Mouse (Mus musculus): ENCODE data around the gene Ehbp1. TPM values are rescaled to one million over a fixed set of nuclear protein-coding genes. Genes with fewer than 3 reads are reported as not detected.

Ehbp1 gene
- polyA plus RNA-seq, 1 experiment: 2.2 TPM

DNA sequence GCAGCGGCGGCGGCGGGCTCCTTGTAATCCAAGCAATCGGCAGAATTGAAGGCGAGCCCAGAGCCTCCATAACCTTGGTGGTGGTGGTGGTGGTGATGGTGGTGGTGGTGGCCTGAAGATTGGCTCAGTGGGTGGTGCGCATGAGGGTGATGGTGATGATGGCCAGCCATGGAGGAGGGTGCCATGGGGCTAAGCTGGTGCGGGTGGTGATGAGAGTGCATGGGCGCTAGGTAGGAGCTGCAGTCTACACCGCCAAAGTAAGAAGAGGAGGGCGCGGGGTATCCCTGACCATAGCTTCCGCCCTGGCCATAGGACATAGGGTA lies 345.8 kb downstream of the Ehbp1 start:
- no peak overlapping the region for H3K4me3 ChIP-seq (ENCODE audit: insufficient read depth, poor library complexity, severe bottlenecking)
- TF ChIP-seq MYOG (IDR thresholded peaks at IDR 0.05; ENCODE audit: control insufficient read depth, extremely low read depth, insufficient read length) (no peak), FOSL1 (IDR thresholded peaks at IDR 0.05; ENCODE audit: insufficient read depth, low read length, poor library complexity, severe bottlenecking) (no peak), USF1 (IDR thresholded peaks at IDR 0.05; ENCODE audit: low read depth) (no peak), MYOD1 (IDR thresholded peaks at IDR 0.05; ENCODE audit: control insufficient read depth, insufficient read length, low read depth) (no peak)
- H3K79me3 ChIP-seq (ENCODE audit: low read depth): no peaks in the 10 kb centered on the region
- no peak overlapping the region for H3ac ChIP-seq (ENCODE audit: control insufficient read depth, insufficient read length, low read depth)
- H3K36me3 ChIP-seq (ENCODE audit: control insufficient read depth, insufficient read depth): no peaks in the 10 kb centered on the region
- no peaks in the 10 kb centered on the region for H3K79me2 ChIP-seq (ENCODE audit: control insufficient read depth, insufficient read depth)
- H3K27me3 ChIP-seq (ENCODE audit: control insufficient read depth, insufficient read depth, insufficient read length): no peaks in the 10 kb centered on the region

DNA sequence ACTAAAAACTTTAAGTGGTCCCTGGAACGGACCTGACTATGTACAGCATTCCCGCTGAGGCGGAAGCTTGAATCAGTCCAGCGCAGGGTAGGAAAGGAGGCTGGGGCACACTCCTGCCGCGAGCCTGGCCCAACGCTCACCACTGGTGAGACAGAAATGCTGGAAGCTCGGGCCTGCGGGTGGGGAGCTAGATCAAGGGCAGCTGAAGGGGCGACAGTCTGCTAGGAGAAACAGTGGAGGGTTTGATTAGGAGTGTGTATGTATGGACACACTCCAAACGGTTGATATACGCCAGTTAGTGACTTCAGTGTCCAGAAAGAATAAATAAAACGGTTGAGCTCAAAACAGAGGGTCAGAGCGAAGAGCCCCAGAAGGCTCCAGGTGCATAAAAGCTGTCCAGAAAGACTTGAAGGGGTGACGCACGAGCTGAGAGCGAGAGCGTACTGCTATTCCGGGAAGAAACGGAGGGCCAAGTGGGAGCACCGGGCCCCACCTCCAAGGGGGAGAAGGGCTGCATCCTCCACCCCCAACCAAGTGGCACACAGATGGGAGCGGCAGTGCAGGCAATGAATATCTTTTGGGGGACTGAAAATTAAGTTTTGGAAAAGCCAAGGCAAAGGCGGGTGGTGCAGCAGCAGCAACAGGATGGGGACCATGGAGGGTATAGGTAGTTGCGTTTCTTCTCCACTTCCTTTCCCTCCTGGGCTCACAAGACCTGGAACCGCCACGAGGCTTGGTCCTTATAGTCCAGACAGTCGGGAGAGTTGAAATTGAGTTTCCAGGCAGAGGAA lies 346.4 kb downstream of the Ehbp1 start:
- H3ac ChIP-seq (ENCODE audit: control insufficient read depth, insufficient read length, low read depth): no peak overlapping the region
- H3K79me2 ChIP-seq (ENCODE audit: control insufficient read depth, insufficient read depth): no peaks in the 10 kb centered on the region
- no peaks in the 10 kb centered on the region for H3K79me3 ChIP-seq (ENCODE audit: low read depth)
- H3K4me3 ChIP-seq (ENCODE audit: insufficient read depth, poor library complexity, severe bottlenecking): no peak overlapping the region
- TF ChIP-seq USF1 (IDR thresholded peaks at IDR 0.05; ENCODE audit: low read depth) (no peak), CEBPB (IDR thresholded peaks at IDR 0.05; ENCODE audit: low read depth) (no peak), CTCF (IDR thresholded peaks at IDR 0.05; ENCODE audit: control insufficient read depth, insufficient read depth, insufficient read length) (no peak), MYOG (IDR thresholded peaks at IDR 0.05; ENCODE audit: control insufficient read depth, extremely low read depth, insufficient read length) (no peak), MAX (IDR thresholded peaks at IDR 0.05) (no peak), FOSL1 (IDR thresholded peaks at IDR 0.05; ENCODE audit: insufficient read depth, low read length, poor library complexity, severe bottlenecking) (no peak)
- H3K36me3 ChIP-seq (ENCODE audit: control insufficient read depth, insufficient read depth): no peaks in the 10 kb centered on the region
- H3K27me3 ChIP-seq (ENCODE audit: control insufficient read depth, insufficient read depth, insufficient read length): no peaks in the 10 kb centered on the region

GRCm38 (mm10) chr11:21994377-21995370 lies 347.4 kb downstream of the Ehbp1 start:
- H3K79me3 ChIP-seq (ENCODE audit: low read depth): no peaks in the 10 kb centered on the region
- H3K36me3 ChIP-seq (ENCODE audit: control insufficient read depth, insufficient read depth): no peaks in the 10 kb centered on the region
- H3K27me3 ChIP-seq (ENCODE audit: control insufficient read depth, insufficient read depth, insufficient read length): peaks cover 3% of the 10 kb centered on the region
- H3K79me2 ChIP-seq (ENCODE audit: control insufficient read depth, insufficient read depth): no peaks in the 10 kb centered on the region
- no peak overlapping the region for H3K4me3 ChIP-seq (ENCODE audit: insufficient read depth, poor library complexity, severe bottlenecking)
- H3ac ChIP-seq (ENCODE audit: control insufficient read depth, insufficient read length, low read depth): no peak overlapping the region
- TF ChIP-seq MAX (IDR thresholded peaks at IDR 0.05): no peak
- no peak for TF ChIP-seq CEBPB (IDR thresholded peaks at IDR 0.05; ENCODE audit: low read depth)
- TF ChIP-seq MYOG (IDR thresholded peaks at IDR 0.05; ENCODE audit: control insufficient read depth, extremely low read depth, insufficient read length): no peak
- no peak for TF ChIP-seq USF1 (IDR thresholded peaks at IDR 0.05; ENCODE audit: low read depth)
- no peak for TF ChIP-seq FOSL1 (IDR thresholded peaks at IDR 0.05; ENCODE audit: insufficient read depth, low read length, poor library complexity, severe bottlenecking)
- TF ChIP-seq CTCF (IDR thresholded peaks at IDR 0.05; ENCODE audit: control insufficient read depth, insufficient read depth, insufficient read length): no peak

DNA sequence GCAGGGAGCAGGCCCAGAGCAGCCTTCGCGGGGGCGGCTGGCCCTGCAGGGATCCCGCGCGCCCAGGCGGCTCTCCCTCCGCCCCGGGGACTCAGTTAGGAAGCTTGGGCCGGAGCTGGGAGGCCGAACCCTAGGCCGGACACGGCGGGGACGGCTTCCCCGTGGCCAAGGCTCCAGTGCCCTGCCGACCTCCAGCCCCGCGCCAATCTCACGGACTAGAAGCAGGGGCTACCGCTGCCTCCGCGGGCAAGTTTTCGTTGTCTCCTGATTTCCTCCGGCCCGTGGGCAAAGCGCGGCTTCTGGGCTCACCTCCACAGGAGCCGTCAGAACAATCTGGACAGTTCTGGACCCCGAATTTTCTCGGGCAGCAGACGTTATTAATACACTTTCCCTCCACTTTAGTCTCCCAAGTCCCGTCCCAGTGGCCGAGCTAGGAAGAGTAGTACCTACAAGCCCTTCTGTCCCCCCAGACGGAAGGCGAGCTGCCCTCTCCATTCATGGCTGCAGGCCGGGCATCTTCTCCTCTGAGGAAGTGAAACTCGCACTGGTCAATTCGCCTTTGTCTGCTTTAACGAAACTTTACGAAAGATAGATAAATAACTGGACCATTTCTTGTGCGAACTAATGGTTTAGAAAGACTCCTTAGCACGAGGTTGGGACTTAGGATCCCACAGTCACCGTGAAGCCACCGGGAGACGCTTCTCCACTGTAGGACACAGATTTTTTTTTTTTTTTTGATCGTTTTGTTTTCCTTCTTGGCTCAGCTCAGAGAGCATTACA lies 348.3 kb downstream of the Ehbp1 start:
- Histone ChIP-seq H3K36me3 (ENCODE audit: control insufficient read depth, insufficient read depth) (no peaks in the 10 kb centered on the region), H3K27me3 (ENCODE audit: control insufficient read depth, insufficient read depth, insufficient read length) (peaks cover 5% of the 10 kb centered on the region), H3K79me3 (ENCODE audit: low read depth) (no peaks in the 10 kb centered on the region), H3K4me3 (ENCODE audit: insufficient read depth, poor library complexity, severe bottlenecking) (no peak overlapping the region), H3ac (ENCODE audit: control insufficient read depth, insufficient read length, low read depth) (no peak overlapping the region), H3K79me2 (ENCODE audit: control insufficient read depth, insufficient read depth) (no peaks in the 10 kb centered on the region)
- TF ChIP-seq CEBPB (IDR thresholded peaks at IDR 0.05; ENCODE audit: low read depth) (no peak), FOSL1 (IDR thresholded peaks at IDR 0.05; ENCODE audit: insufficient read depth, low read length, poor library complexity, severe bottlenecking) (no peak), MAX (IDR thresholded peaks at IDR 0.05) (no peak), MYOG (IDR thresholded peaks at IDR 0.05; ENCODE audit: control insufficient read depth, extremely low read depth, insufficient read length) (no peak), MYOD1 (IDR thresholded peaks at IDR 0.05; ENCODE audit: control insufficient read depth, insufficient read length, low read depth) (no peak), USF1 (IDR thresholded peaks at IDR 0.05; ENCODE audit: low read depth) (no peak), CTCF (IDR thresholded peaks at IDR 0.05; ENCODE audit: control insufficient read depth, insufficient read depth, insufficient read length) (no peak)

- H3K27me3 ChIP-seq (ENCODE audit: control insufficient read depth, insufficient read depth, insufficient read length): peaks cover 5% of the 10 kb centered on the region
- H3ac ChIP-seq (ENCODE audit: control insufficient read depth, insufficient read length, low read depth): no peak overlapping the region
- TF ChIP-seq MYOD1 (IDR thresholded peaks at IDR 0.05; ENCODE audit: control insufficient read depth, insufficient read length, low read depth): no peak
- H3K79me2 ChIP-seq (ENCODE audit: control insufficient read depth, insufficient read depth): no peaks in the 10 kb centered on the region
- no peaks in the 10 kb centered on the region for H3K36me3 ChIP-seq (ENCODE audit: control insufficient read depth, insufficient read depth)
- no peak overlapping the region for H3K4me3 ChIP-seq (ENCODE audit: insufficient read depth, poor library complexity, severe bottlenecking)
- no peaks in the 10 kb centered on the region for H3K79me3 ChIP-seq (ENCODE audit: low read depth)
These were observed 349.1 kb downstream of the Ehbp1 start for GRCm38 (mm10) chr11:21992761-21993596.

Data from C2C12 (cell line).